Mouse (Mus musculus): ENCODE results near the gene Rtn4r. TPM values are rescaled to one million over a fixed set of nuclear protein-coding genes. Genes with fewer than 3 reads are reported as not detected.

The Rtn4r gene
- polyA plus RNA-seq, 1 experiment: 0.77 TPM

DNA sequence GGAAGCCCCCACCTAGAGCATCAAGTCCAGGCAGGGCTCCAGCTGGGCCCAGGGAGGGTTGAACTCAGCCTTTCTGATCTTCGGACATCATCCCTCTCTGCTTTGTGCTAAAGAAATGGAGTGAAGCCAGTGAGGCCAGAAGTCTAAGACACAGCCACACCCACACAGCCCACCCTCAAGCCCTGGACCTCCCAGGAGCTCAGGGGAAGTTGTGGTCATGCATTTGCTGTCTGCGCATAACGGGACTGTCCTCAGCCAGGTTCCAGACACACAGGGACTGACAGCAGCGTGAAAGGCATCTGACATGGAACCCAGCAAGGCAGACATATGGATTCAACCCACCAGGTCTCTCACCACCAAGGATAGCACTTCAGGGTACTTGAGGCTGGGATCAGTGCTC, 11.0 kb upstream of the Rtn4r start:
- Histone ChIP-seq H3K27ac (ENCODE audit: control insufficient read depth, insufficient read depth, low read depth, low read length, poor library complexity) (no peak overlapping the region), H3K4me1 (ENCODE audit: control insufficient read depth, insufficient read depth, low read length) (no peaks in the 10 kb centered on the region; the same call in none of the 2 replicates), H3K4me3 (replicated peaks; ENCODE audit: control insufficient read depth, low read depth, low read length) (no peak overlapping the region)
- TF ChIP-seq POLR2A (IDR thresholded peaks at IDR 0.05; ENCODE audit: borderline replicate concordance, control insufficient read depth, low read depth, low read length): no peak
- TF ChIP-seq CTCF (IDR thresholded peaks at IDR 0.05; ENCODE audit: control insufficient read depth, insufficient read depth, low read length): no peak
- 25% methylated on average over 4 of the region's 4 CpGs for WGBS

DNA sequence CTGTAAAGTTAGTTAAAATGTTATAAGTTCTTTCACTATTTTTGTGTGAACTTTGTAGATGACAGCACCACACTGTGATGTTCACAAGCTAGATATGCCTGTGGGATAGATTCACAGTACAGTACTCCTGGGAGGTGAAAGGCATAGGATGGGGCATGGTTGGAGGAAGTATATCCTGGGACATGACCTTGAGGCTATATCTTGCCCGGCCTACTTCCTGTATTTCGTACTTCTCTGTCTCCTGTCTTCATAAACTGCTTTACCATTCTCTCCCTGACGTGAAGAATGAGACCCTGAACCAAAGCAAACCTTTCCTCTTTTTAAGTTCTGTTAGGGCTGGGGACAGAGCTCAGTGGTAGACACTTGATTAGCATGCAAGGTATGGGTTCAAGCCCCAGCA, 9.2 kb upstream of the Rtn4r start:
- TF ChIP-seq POLR2A (IDR thresholded peaks at IDR 0.05; ENCODE audit: borderline replicate concordance, control insufficient read depth, low read depth, low read length) (no peak), CTCF (IDR thresholded peaks at IDR 0.05; ENCODE audit: control insufficient read depth, insufficient read depth, low read length) (no peak)
- H3K4me1 ChIP-seq (ENCODE audit: control insufficient read depth, insufficient read depth, low read length): no peaks in the 10 kb centered on the region; the same call in none of the 2 replicates
- no peak overlapping the region for H3K4me3 ChIP-seq (replicated peaks; ENCODE audit: control insufficient read depth, low read depth, low read length)
- H3K27ac ChIP-seq (ENCODE audit: control insufficient read depth, insufficient read depth, low read depth, low read length, poor library complexity): no peak overlapping the region
- 11% methylated on average over 3 of the region's 3 CpGs for WGBS

DNA sequence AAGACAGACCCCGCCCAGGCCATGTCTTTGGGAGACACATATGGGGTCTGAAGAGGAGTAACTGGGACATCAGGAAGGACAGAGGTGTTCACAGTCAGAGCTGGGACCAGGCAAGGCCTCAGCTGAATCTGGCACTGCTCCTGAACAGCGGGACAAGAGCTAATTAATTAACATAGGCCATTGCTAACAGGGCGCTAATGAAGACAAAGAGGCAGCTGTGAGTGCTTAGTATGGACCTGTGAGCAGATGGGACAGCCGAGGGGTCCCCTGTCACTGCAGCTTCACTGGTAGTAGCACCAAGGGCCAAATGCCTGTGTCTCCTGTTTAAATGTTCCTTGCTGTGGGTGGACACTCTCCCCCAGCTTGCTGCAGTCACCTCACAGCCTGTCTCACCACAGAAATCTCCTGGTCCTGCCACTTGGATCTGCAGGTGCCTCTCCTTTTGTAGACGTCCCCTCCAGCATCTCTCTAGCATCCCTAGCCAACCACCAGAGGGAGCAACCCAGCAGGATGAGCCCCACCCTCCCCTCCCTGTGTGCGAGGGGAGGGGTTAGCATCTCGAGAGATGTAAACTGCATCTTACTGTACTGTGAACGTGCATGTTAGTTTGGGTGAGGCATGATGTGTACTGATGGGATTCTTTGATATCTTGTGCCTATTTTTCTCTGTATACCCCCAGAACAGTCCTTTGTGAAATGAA, 8.3 kb upstream of the Rtn4r start:
- 45% methylated on average over 8 of the region's 8 CpGs for WGBS
- H3K4me1 ChIP-seq (ENCODE audit: control insufficient read depth, insufficient read depth, low read length): no peaks in the 10 kb centered on the region; the same call in none of the 2 replicates

DNA sequence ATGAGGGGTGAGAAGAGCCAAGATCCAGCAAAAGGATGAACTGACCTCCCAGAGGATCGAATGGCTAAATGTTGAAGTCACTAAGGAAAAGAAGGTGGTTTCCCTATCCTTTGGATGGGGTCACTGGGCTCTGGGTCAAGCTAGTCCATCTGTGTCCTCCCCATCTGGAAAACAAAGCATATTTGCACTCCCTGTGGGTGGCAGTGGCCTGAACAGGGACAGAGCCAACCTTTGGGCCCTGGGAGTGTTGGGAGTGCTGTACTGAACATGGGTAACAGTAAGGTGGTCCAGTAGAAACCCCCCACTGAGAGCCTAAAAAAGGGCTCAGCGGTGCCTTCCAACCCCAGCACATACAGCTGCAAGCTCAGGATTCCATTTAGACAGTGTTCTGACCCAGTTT, 4.7 kb upstream of the Rtn4r start:
- Histone ChIP-seq H3K4me1 (ENCODE audit: control insufficient read depth, insufficient read depth, low read length) (no peaks in the 10 kb centered on the region; the same call in 1 of the 2 replicates), H3K27ac (ENCODE audit: control insufficient read depth, insufficient read depth, low read depth, low read length, poor library complexity) (no peak overlapping the region), H3K4me3 (replicated peaks; ENCODE audit: control insufficient read depth, low read depth, low read length) (no peak overlapping the region)
- no peak for TF ChIP-seq POLR2A (IDR thresholded peaks at IDR 0.05; ENCODE audit: borderline replicate concordance, control insufficient read depth, low read depth, low read length)
- no peak for TF ChIP-seq CTCF (IDR thresholded peaks at IDR 0.05; ENCODE audit: control insufficient read depth, insufficient read depth, low read length)
- 70% methylated on average over 2 of the region's 2 CpGs for WGBS

More for the DNA sequence above, 8.3 kb upstream of the Rtn4r start:
- H3K27ac ChIP-seq (ENCODE audit: control insufficient read depth, insufficient read depth, low read depth, low read length, poor library complexity): no peak overlapping the region
- TF ChIP-seq POLR2A (IDR thresholded peaks at IDR 0.05; ENCODE audit: borderline replicate concordance, control insufficient read depth, low read depth, low read length) (no peak), CTCF (IDR thresholded peaks at IDR 0.05; ENCODE audit: control insufficient read depth, insufficient read depth, low read length) (peak; percentile 58)
- no peak overlapping the region for H3K4me3 ChIP-seq (replicated peaks; ENCODE audit: control insufficient read depth, low read depth, low read length)

DNA sequence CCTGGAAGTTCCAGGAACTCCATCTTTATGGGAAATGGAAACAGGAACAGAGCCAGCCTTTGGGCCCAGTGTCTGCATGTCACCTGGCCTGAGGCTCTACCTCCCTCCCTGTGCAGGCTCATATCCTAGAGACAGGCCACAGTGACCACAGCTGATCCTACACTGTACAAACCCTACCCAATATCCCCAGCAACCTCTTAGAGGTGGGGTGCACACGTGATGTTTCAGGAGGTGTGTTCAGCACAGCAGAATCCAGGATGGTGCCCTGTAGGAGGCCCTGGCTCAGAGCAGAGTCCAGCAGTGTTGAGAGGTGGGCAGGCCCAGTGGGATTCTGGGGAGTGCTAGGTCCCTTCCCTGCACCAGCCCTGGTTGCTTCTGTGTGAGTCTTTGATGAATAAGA, 4.0 kb upstream of the Rtn4r start:
- 65% methylated on average over 1 of the region's 1 CpGs for WGBS
- no peak overlapping the region for H3K27ac ChIP-seq (ENCODE audit: control insufficient read depth, insufficient read depth, low read depth, low read length, poor library complexity)
- H3K4me3 ChIP-seq (replicated peaks; ENCODE audit: control insufficient read depth, low read depth, low read length): no peak overlapping the region
- TF ChIP-seq POLR2A (IDR thresholded peaks at IDR 0.05; ENCODE audit: borderline replicate concordance, control insufficient read depth, low read depth, low read length) (no peak), CTCF (IDR thresholded peaks at IDR 0.05; ENCODE audit: control insufficient read depth, insufficient read depth, low read length) (no peak)
- no peaks in the 10 kb centered on the region; the same call in 1 of the 2 replicates for H3K4me1 ChIP-seq (ENCODE audit: control insufficient read depth, insufficient read depth, low read length)

DNA sequence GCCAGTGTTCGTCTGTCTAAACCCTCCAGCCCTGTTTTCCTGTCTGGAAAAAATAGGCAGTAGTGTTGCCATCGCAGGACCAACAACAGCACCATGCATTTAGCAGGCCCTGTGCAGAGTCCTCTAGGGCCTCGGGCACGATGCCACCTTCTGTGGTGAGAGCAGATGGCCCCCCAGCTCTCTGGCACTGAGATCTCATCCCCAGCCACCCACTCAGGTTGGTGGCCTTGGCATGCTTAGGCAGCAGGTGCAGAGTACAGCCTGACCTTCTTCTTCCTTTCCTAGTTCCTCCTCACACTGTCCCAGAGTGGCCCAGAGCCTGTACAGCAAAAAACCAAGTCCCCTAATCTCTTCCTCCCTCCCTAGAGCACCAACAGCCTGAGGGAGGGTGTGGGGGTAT, 3.4 kb upstream of the Rtn4r start:
- Histone ChIP-seq H3K4me3 (replicated peaks; ENCODE audit: control insufficient read depth, low read depth, low read length) (no peak overlapping the region), H3K27ac (ENCODE audit: control insufficient read depth, insufficient read depth, low read depth, low read length, poor library complexity) (no peak overlapping the region), H3K4me1 (ENCODE audit: control insufficient read depth, insufficient read depth, low read length) (no peaks in the 10 kb centered on the region; the same call in 1 of the 2 replicates)
- WGBS: 42% methylated on average over 4 of the region's 4 CpGs
- TF ChIP-seq CTCF (IDR thresholded peaks at IDR 0.05; ENCODE audit: control insufficient read depth, insufficient read depth, low read length) (no peak), POLR2A (IDR thresholded peaks at IDR 0.05; ENCODE audit: borderline replicate concordance, control insufficient read depth, low read depth, low read length) (no peak)

DNA sequence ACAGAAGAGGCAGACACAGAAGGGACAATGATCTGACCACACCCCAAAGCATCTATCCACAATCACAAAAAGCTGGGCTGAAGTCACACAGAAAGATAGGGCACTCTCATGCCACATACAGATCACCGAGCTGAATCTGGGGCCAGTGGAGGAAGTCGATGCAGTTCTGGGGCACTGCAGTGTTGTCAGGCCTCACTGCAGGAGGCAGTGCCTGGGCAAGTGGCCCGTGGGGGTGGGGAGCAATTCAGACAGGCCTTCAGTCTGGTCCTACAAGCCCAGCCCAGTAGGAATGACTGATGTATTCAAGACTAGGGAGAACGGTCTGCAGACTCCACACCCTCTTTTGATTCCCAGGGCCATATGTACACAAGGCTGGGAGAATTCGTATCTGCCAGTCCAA, 2.8 kb upstream of the Rtn4r start:
- TF ChIP-seq POLR2A (IDR thresholded peaks at IDR 0.05; ENCODE audit: borderline replicate concordance, control insufficient read depth, low read depth, low read length) (no peak), CTCF (IDR thresholded peaks at IDR 0.05; ENCODE audit: control insufficient read depth, insufficient read depth, low read length) (no peak)
- H3K4me3 ChIP-seq (replicated peaks; ENCODE audit: control insufficient read depth, low read depth, low read length): no peak overlapping the region
- 25% methylated on average over 5 of the region's 5 CpGs for WGBS
- H3K27ac ChIP-seq (ENCODE audit: control insufficient read depth, insufficient read depth, low read depth, low read length, poor library complexity): no peak overlapping the region
- no peaks in the 10 kb centered on the region; the same call in 1 of the 2 replicates for H3K4me1 ChIP-seq (ENCODE audit: control insufficient read depth, insufficient read depth, low read length)

DNA sequence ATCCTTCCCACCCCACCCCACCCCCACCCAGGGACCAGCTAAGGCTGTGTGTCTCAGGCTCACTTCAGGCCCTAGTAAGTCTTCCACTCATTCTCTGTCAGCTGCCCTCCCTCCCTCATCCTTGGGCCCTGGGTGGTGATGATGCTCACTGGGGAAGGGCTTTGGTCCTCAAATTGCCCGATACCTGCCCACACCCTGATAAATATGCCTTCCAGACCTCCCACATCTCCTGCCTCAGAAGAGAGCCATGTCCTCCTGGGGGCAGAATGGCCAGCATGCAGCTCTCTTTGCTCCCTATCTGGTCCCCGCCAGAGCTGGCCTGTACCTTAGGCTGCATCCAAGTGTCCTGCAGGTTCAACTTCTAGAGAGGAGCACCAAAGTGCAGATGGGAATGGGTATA, 2.3 kb upstream of the Rtn4r start:
- Histone ChIP-seq H3K4me3 (replicated peaks; ENCODE audit: control insufficient read depth, low read depth, low read length) (no peak overlapping the region), H3K4me1 (ENCODE audit: control insufficient read depth, insufficient read depth, low read length) (no peaks in the 10 kb centered on the region; the same call in 1 of the 2 replicates), H3K27ac (ENCODE audit: control insufficient read depth, insufficient read depth, low read depth, low read length, poor library complexity) (no peak overlapping the region)
- 78% methylated on average over 2 of the region's 2 CpGs for WGBS
- TF ChIP-seq CTCF (IDR thresholded peaks at IDR 0.05; ENCODE audit: control insufficient read depth, insufficient read depth, low read length) (no peak), POLR2A (IDR thresholded peaks at IDR 0.05; ENCODE audit: borderline replicate concordance, control insufficient read depth, low read depth, low read length) (no peak)
